Mouse (Mus musculus): ENCODE measurements around the gene Spop. TPM values are rescaled to one million over a fixed set of nuclear protein-coding genes. Genes with fewer than 3 reads are reported as not detected.

Spop gene
- polyA plus RNA-seq, 1 experiment from 2014 or later = 89.6 TPM

DNA sequence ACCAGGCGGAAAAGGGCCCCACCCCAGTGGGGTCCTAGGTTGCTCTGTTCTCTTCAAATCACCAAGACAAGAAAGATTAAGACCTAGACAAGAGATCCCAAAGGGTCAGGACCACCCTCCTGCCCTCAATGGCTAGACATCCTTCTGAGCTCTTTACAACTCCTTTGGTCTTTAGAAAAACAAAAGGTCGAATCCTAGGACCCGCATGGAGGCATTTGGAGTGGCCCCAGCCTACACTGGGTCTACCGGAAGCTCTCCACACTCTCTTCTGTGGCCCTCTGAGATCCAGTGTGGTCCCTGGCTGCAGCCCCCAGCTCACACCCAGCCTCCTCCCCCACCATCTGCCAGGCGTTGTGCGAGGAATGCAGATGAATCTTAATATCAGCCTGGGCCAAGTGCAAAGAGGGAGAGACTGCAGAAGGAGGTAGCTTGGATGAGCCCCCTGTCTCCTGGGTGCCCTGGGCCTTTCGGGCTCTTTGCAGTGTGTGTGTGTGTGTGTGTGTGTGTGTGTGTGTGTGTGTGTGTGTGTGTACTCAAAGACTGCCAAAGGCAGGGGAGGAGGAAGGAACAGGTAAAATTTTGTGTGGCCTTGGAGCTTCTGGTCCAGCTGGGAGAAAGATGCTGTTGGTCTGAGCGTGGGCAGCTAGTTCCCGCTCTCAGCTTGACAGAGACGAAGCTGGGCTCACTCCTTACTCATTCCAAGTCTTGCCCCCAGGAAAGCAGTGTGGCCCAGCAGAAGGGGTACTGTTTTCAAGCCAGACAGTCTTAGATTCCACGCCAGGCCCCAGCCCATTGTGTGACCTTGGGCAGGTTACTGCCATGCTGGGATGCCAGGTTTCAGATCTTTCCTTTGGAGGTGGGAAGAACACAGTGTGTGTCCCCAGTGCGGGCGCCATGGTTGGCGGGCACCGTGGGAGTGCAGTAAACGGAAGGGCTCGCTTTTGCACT is 101.8 kb downstream of the Spop start:
- H3K4me1 ChIP-seq (ENCODE audit: control insufficient read depth in 2 of 2, insufficient read depth in 2 of 2, low read length in 2 of 2) = peaks cover 5 to 10% of the 10 kb centered on the region in 2 experiments; a peak in 2 of 4 replicates
- H3K4me2 ChIP-seq (ENCODE audit: low read length) = no peak overlapping the region
- H3K4me3 ChIP-seq (ENCODE audit: control insufficient read depth in 1 of 2, insufficient read depth in 1 of 2, low read depth in 1 of 2, low read length in 2 of 2) = no peak overlapping the region; a peak in 1 of 4 replicates
- WGBS = 53% methylated on average over 17 of the region's 17 CpGs
- no peaks in the 10 kb centered on the region for H3K36me3 ChIP-seq (ENCODE audit: control insufficient read depth, insufficient read depth, low read length)
- peaks cover 61% of the 10 kb centered on the region for H3K27me3 ChIP-seq (ENCODE audit: control insufficient read depth, insufficient read depth, low read length)
- no peak overlapping the region for H3K27ac ChIP-seq (replicated peaks in 1 of 2; ENCODE audit: control insufficient read depth in 1 of 2, insufficient read depth in 1 of 2, low read depth in 2 of 2, low read length in 2 of 2)
- H3K9me3 ChIP-seq (ENCODE audit: control insufficient read depth, low read length) = no peaks in the 10 kb centered on the region
- no peak for ATAC-seq (ENCODE audit: insufficient number of reproducible peaks, insufficient read depth, low FRiP score, low read depth)
- no peak overlapping the region for H3K9ac ChIP-seq (ENCODE audit: low read length)

DNA sequence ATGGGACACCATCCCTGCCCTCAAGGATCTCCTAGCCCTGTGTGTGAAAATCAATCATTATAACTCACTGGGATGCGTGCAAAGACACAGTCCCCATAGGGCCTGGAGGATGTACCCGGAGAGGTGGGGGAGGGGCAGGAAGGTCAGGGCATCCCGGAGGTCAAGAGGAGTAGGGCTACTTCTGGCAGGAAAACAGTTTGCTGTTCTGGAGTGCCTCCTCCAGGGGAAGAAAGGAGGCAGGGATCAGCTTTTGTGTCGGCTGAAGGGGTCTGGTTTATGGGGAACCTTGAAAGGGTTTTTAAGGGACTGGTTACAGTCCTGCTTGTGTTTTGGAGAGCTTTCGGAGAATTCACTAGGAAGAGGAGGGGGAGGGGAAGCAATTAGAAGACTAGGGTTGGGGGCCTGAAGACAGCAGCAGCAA is 102.6 kb downstream of the Spop start:
- Histone ChIP-seq H3K27me3 (ENCODE audit: control insufficient read depth, insufficient read depth, low read length) (peaks cover 54% of the 10 kb centered on the region), H3K36me3 (ENCODE audit: control insufficient read depth, insufficient read depth, low read length) (no peaks in the 10 kb centered on the region), H3K4me1 (ENCODE audit: control insufficient read depth in 2 of 2, insufficient read depth in 2 of 2, low read length in 2 of 2) (peaks cover 7 to 17% of the 10 kb centered on the region in 2 experiments; a peak in 3 of 4 replicates), H3K4me2 (ENCODE audit: low read length) (no peak overlapping the region), H3K4me3 (ENCODE audit: control insufficient read depth in 1 of 2, insufficient read depth in 1 of 2, low read depth in 1 of 2, low read length in 2 of 2) (no peak overlapping the region), H3K27ac (replicated peaks in 1 of 2; ENCODE audit: control insufficient read depth in 1 of 2, insufficient read depth in 1 of 2, low read depth in 2 of 2, low read length in 2 of 2) (no peak overlapping the region), H3K9ac (ENCODE audit: low read length) (no peak overlapping the region), H3K9me3 (ENCODE audit: control insufficient read depth, low read length) (no peaks in the 10 kb centered on the region)
- no peak for ATAC-seq (ENCODE audit: insufficient number of reproducible peaks, insufficient read depth, low FRiP score, low read depth)
- 10% methylated on average over 5 of the region's 5 CpGs for WGBS

DNA sequence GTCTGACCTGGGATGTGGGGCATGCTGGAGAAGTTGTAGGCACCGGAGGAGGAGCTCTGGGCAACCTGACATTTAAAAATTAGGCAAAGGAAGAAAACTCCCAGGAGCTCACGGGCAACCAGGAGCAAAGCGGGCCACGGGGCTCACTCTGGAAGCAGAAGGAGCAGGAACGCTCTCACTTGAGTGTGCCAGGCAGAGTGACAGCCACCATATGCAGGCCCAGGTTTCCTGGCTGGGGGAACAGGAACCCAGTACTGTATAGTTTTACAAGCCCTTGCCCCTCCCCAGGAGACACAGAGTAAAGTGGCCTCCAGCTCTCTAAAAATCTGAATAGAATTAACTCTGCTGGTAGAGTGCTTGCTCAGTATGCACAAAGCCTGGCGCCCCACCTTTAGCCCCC is 103.3 kb downstream of the Spop start:
- Histone ChIP-seq H3K4me1 (ENCODE audit: control insufficient read depth in 2 of 2, insufficient read depth in 2 of 2, low read length in 2 of 2) (peaks cover 7 to 21% of the 10 kb centered on the region in 2 experiments; a peak in 3 of 4 replicates), H3K9ac (ENCODE audit: low read length) (no peak overlapping the region), H3K36me3 (ENCODE audit: control insufficient read depth, insufficient read depth, low read length) (no peaks in the 10 kb centered on the region), H3K27ac (replicated peaks in 1 of 2; ENCODE audit: control insufficient read depth in 1 of 2, insufficient read depth in 1 of 2, low read depth in 2 of 2, low read length in 2 of 2) (no peak overlapping the region), H3K9me3 (ENCODE audit: control insufficient read depth, low read length) (no peaks in the 10 kb centered on the region), H3K4me2 (ENCODE audit: low read length) (no peak overlapping the region), H3K4me3 (ENCODE audit: control insufficient read depth in 1 of 2, insufficient read depth in 1 of 2, low read depth in 1 of 2, low read length in 2 of 2) (no peak overlapping the region), H3K27me3 (ENCODE audit: control insufficient read depth, insufficient read depth, low read length) (peaks cover 50% of the 10 kb centered on the region)
- no peak for ATAC-seq (ENCODE audit: insufficient number of reproducible peaks, insufficient read depth, low FRiP score, low read depth)
- WGBS = 69% methylated on average over 6 of the region's 6 CpGs

DNA sequence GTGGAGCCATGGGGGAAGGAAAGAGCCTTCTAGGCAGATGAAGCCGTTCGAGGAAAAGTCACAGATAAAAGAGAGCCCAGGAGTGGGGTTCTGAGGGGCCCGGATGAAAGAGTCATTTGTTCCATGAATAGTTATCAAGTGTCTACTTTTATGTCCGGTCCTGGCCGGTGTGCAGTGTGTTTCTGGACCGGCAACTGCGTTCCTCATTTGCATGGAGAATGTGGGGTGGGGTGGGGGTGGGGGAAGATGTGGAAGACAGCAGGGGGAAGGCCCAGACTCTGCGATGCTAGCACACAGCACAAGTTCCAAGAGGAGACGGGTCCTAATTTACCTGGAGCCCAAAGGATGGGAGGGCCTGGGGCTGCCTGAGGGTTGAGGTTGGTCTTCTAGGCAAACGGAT is 105.4 kb downstream of the Spop start:
- no peak for ATAC-seq (ENCODE audit: insufficient number of reproducible peaks, insufficient read depth, low FRiP score, low read depth)
- H3K4me3 ChIP-seq (ENCODE audit: control insufficient read depth in 1 of 2, insufficient read depth in 1 of 2, low read depth in 1 of 2, low read length in 2 of 2) = no peak overlapping the region
- no peak overlapping the region for H3K4me2 ChIP-seq (ENCODE audit: low read length)
- WGBS = 48% methylated on average over 10 of the region's 10 CpGs
- H3K9me3 ChIP-seq (ENCODE audit: control insufficient read depth, low read length) = no peaks in the 10 kb centered on the region
- H3K27ac ChIP-seq (replicated peaks in 1 of 2; ENCODE audit: control insufficient read depth in 1 of 2, insufficient read depth in 1 of 2, low read depth in 2 of 2, low read length in 2 of 2) = no peak overlapping the region
- no peaks in the 10 kb centered on the region for H3K36me3 ChIP-seq (ENCODE audit: control insufficient read depth, insufficient read depth, low read length)
- H3K9ac ChIP-seq (ENCODE audit: low read length) = no peak overlapping the region
- peaks cover 7 to 19% of the 10 kb centered on the region in 2 experiments; a peak in 3 of 4 replicates for H3K4me1 ChIP-seq (ENCODE audit: control insufficient read depth in 2 of 2, insufficient read depth in 2 of 2, low read length in 2 of 2)
- H3K27me3 ChIP-seq (ENCODE audit: control insufficient read depth, insufficient read depth, low read length) = peaks cover 28% of the 10 kb centered on the region

DNA sequence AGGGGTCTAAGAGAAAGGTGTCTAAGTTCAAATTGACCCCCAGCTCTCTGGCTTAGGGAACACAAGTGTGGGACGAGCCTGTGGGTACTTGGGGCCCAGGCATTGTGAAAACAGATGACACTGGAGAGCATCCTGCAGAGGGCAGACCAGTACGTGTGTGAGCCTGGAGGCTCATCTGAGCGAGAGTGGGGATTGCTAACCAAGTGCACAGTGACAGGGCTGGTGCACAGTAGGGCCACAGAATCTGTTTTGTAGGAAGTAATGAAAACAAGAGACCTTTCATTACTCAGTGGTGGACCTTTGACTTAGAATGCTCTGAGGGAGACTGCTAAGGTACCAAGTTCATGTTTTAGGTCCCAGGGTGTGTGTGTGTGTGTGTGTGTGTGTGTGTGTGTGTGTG is 106.1 kb downstream of the Spop start:
- H3K27ac ChIP-seq (replicated peaks in 1 of 2; ENCODE audit: control insufficient read depth in 1 of 2, insufficient read depth in 1 of 2, low read depth in 2 of 2, low read length in 2 of 2) = no peak overlapping the region
- peaks cover 21% of the 10 kb centered on the region for H3K27me3 ChIP-seq (ENCODE audit: control insufficient read depth, insufficient read depth, low read length)
- no peak overlapping the region for H3K4me3 ChIP-seq (ENCODE audit: control insufficient read depth in 1 of 2, insufficient read depth in 1 of 2, low read depth in 1 of 2, low read length in 2 of 2)
- H3K9me3 ChIP-seq (ENCODE audit: control insufficient read depth, low read length) = no peaks in the 10 kb centered on the region
- no peak for ATAC-seq (ENCODE audit: insufficient number of reproducible peaks, insufficient read depth, low FRiP score, low read depth)
- no peaks in the 10 kb centered on the region for H3K36me3 ChIP-seq (ENCODE audit: control insufficient read depth, insufficient read depth, low read length)
- 55% methylated on average over 3 of the region's 3 CpGs for WGBS
- peaks cover 4 to 19% of the 10 kb centered on the region in 2 experiments; a peak in 3 of 4 replicates for H3K4me1 ChIP-seq (ENCODE audit: control insufficient read depth in 2 of 2, insufficient read depth in 2 of 2, low read length in 2 of 2)
- H3K9ac ChIP-seq (ENCODE audit: low read length) = no peak overlapping the region
- H3K4me2 ChIP-seq (ENCODE audit: low read length) = no peak overlapping the region

DNA sequence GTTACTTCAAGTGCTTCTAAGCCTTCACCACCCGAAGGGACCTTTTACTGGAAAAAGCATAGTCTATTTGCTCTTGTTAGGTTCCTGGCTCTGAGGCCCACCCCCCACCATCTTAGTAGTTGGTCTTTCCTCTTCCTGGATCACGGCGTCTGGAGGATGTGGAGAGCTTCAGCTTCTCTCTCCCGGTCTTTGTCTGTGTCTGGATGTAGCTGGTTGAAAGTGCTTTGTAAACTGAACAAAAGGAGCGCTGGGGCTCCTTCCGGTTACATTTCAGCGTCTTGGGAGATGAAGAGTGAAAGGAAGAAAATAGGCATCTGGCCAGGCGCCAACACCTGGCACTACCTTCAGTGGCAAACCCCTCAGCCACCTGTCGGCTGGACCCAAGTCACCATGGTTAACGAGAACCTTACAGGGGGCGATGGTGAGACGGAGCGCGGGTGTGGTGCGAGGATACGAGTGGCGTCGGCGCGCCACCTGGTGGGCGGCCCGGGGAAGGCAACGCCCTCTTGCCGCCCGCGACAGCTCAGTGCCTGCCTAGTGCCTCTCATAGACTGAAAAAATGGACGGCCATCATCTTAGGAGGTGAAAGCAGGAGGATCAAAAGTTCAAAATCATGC is 106.7 kb downstream of the Spop start:
- ATAC-seq (ENCODE audit: insufficient number of reproducible peaks, insufficient read depth, low FRiP score, low read depth) = no peak
- H3K27me3 ChIP-seq (ENCODE audit: control insufficient read depth, insufficient read depth, low read length) = peaks cover 16% of the 10 kb centered on the region
- 7% methylated on average over 27 of the region's 27 CpGs for WGBS

GRCm38 (mm10) chr11:95521563-95521962 is 107.7 kb downstream of the Spop start:
- under 1% methylated on average over 13 of the region's 13 CpGs for WGBS
- H3K27me3 ChIP-seq (ENCODE audit: control insufficient read depth, insufficient read depth, low read length) = peaks cover 6% of the 10 kb centered on the region; the same call in 1 of the 2 replicates
- H3K36me3 ChIP-seq (ENCODE audit: control insufficient read depth, insufficient read depth, low read length) = no peaks in the 10 kb centered on the region
- peak overlapping the region; percentile 14 to 21; a peak in 2 of 4 replicates for H3K4me3 ChIP-seq (ENCODE audit: control insufficient read depth in 1 of 2, insufficient read depth in 1 of 2, low read depth in 1 of 2, low read length in 2 of 2)
- ATAC-seq (ENCODE audit: insufficient number of reproducible peaks, insufficient read depth, low FRiP score, low read depth) = peak; percentile 45; the same call in 1 of the 2 replicates
- peak overlapping the region; percentile 18; the same call in 1 of the 2 replicates for H3K9ac ChIP-seq (ENCODE audit: low read length)
- no peak overlapping the region for H3K27ac ChIP-seq (replicated peaks in 1 of 2; ENCODE audit: control insufficient read depth in 1 of 2, insufficient read depth in 1 of 2, low read depth in 2 of 2, low read length in 2 of 2)
- H3K9me3 ChIP-seq (ENCODE audit: control insufficient read depth, low read length) = no peaks in the 10 kb centered on the region
- H3K4me2 ChIP-seq (ENCODE audit: low read length) = peak overlapping the region; percentile 58
- peaks cover 4 to 18% of the 10 kb centered on the region in 2 experiments; a peak in 3 of 4 replicates for H3K4me1 ChIP-seq (ENCODE audit: control insufficient read depth in 2 of 2, insufficient read depth in 2 of 2, low read length in 2 of 2)

More for the DNA sequence above, 106.7 kb downstream of the Spop start:
- Histone ChIP-seq H3K4me1 (ENCODE audit: control insufficient read depth in 2 of 2, insufficient read depth in 2 of 2, low read length in 2 of 2) (peaks cover 4 to 19% of the 10 kb centered on the region in 2 experiments; a peak in 3 of 4 replicates), H3K9me3 (ENCODE audit: control insufficient read depth, low read length) (no peaks in the 10 kb centered on the region), H3K4me3 (ENCODE audit: control insufficient read depth in 1 of 2, insufficient read depth in 1 of 2, low read depth in 1 of 2, low read length in 2 of 2) (peak overlapping the region; percentile 19 to 21; a peak in 3 of 4 replicates), H3K36me3 (ENCODE audit: control insufficient read depth, insufficient read depth, low read length) (no peaks in the 10 kb centered on the region), H3K27ac (replicated peaks in 1 of 2; ENCODE audit: control insufficient read depth in 1 of 2, insufficient read depth in 1 of 2, low read depth in 2 of 2, low read length in 2 of 2) (no peak overlapping the region), H3K9ac (ENCODE audit: low read length) (peak overlapping the region; percentile 45), H3K4me2 (ENCODE audit: low read length) (peak overlapping the region; percentile 58)
